Mouse (Mus musculus): ENCODE results near the gene Fam214a. TPM values are rescaled to one million over a fixed set of nuclear protein-coding genes. Genes with fewer than 3 reads are reported as not detected.
A peak's percentile ranks its signal among the peaks of the same experiment; 100 is the strongest.

Fam214a gene
- total RNA-seq (2014; fragmentation: Nextera tagmentation) (2.6 and 9.3 TPM in 2 replicates), total RNA-seq (2017) (5.7 and 6.3 TPM in 2 replicates)

DNA sequence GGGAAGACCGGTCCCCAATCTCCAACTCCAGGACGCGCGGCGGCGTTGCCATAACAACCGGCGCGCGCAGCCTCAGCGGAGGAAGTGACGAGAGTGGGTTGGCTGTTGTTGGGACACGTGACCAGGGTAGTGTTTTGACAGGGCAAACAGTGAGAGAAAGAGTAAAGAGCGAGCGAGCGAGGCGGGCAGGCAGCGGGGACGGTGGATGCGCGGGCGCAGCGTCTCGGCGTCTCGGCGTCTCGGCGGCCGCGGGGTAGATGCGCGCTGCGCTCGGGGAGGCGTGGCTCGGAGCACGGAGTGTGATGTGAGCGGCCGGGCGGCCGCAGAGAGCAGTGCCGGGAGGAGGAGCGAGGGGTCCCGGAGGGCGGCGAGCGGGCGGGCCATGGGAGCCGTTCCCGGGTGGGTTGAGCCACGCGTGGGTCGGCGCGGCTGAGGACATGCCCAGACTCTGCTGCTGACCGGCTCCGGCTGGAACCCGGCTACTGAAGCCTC, at the start of gene Fam214a:
TSS of gene Fam214a (plus strand) at position 129 of the 492 bp plus-strand sequence.
- peak; percentile 97 for ATAC-seq (replicated peaks; ENCODE audit: low FRiP score, low TSS enrichment, poor library complexity, severe bottlenecking)

DNA sequence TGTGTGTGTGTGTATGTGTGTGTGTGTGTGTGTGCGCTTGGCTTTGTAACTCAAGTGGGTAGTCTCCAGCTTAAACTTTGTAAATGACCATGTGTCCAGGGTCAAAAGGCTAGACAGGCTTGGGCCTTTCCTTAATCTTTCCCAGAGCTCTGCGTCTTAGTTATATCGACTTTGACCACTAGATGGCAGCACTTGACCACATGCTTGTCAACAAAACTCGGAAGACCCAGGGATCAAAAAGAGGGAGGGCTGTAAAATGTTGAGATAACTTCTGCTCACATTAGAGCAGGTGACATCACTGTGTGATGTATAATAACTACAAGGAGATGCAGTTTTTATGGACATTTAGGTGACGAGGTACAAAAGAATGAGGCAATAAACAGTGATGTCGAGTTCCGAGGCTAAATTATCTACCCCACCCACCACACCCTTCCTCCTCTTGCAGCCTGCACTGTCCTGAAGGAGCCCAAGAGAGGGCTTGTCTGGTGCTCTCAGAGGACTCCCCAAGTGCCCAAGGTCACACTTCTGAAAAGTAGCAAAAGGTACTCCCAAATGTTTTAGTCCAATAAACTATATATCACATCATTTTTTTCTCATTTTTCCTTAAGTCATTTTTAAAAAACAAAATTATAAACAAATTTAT, 47.7 kb upstream of the Fam214a start:
- ATAC-seq (replicated peaks; ENCODE audit: low FRiP score, low TSS enrichment, poor library complexity, severe bottlenecking), result peak; percentile 82

DNA sequence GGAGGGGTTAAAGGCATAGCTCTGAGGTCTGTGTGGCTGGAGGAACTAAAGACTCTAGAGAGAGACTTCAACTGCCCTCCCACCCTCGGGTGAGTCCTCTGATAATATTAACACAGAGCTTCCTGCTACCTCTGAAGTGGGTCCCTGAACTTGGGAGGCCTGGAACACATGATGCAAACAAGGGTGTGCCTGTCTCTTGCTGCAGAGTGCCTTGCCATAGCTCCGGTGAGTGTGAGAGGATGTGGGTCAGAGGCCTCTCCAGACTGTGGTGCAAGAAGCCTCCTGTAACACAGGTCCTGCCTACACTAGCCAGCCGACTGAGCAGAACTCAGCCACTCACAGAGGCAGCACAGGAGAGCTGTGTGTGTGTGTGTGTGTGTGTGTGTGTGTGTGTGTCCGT, 45.7 kb upstream of the Fam214a start:
- no peak for ATAC-seq (replicated peaks; ENCODE audit: low FRiP score, low TSS enrichment, poor library complexity, severe bottlenecking)

DNA sequence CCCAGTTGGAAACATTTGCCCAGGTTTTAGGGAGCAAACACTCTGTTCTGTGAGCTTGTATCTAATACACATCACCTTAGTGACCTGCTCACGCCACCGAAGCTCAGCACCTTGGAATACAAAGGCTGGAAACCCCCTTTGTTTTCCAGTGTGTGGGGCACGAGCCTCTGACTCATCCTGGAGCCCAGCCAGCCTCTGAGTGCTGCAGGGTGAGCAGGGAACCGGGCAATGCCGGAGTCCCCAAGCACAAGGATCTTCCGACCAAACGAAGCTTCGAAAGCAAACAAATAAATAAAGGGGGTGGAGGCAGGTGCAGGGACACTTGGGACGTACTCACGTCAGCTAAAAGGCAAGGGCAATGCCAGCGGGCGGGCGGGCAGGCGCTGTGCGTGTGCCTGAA, 43.4 kb upstream of the Fam214a start:
- no peak for ATAC-seq (replicated peaks; ENCODE audit: low FRiP score, low TSS enrichment, poor library complexity, severe bottlenecking)

DNA sequence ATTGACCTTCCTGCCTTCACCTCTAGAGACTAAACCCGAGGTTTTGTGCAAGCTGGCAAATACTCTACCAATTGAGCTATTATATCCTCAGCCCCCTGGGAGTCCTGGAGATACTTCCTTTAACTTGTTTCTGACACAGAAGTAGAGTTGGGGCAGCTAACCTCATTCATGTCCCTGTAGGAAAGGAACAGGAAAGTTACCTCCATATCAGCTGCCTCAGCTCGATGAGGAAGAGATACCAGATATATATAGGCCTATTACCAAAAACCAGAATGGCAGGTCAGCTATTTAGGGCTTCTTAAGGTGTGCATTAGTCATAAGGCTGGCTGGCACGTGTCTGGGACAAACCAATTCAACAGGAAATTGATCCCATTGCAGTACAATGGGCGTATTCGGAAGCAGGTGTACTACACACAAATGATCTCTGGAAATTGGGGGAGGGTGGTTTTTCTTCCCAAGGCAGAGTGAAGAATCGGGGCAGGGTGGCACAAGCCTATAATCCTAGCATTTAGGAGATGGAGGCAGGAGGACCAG, 42.4 kb upstream of the Fam214a start:
- ATAC-seq (replicated peaks; ENCODE audit: low FRiP score, low TSS enrichment, poor library complexity, severe bottlenecking), result no peak

DNA sequence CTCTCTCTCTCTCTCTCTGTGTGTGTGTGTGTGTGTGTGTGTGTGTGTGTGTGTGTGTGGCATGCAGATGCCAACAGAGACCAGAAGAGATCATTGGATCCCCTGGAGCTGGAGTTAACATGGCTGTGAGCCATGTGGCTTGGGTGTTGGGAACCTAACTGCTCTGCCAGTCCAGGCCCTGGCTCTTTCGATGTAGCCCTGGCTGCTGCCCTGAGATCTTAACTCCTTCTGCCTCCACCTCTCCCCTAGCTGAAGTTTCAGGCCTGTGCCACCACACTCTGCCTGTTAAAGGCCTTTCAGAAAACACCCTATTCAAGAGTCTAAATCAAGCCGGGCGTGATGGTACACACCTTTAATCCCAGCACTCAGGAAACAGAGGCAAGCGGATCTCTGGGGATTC, 41.3 kb upstream of the Fam214a start:
- no peak for ATAC-seq (replicated peaks; ENCODE audit: low FRiP score, low TSS enrichment, poor library complexity, severe bottlenecking)

DNA sequence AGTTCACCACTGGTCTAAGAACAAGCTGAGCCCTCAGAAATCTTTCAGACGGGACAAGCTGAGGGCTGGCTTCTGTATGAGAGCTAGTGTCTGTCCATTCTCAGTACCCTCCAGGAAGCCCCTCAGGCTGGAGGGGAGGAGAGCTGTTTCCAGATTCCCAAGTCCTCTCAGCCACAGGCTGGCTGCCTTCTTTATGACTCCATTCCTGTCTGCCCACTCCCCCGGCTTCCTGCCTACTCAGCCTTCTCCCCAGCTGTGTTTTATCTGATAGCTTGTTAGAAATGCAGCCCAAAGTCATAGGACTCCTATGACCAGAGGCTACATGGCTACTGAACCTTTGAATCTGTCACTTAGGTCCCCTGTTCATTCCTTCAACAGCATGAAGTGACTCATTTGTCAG, 40.8 kb upstream of the Fam214a start:
- ATAC-seq (replicated peaks; ENCODE audit: low FRiP score, low TSS enrichment, poor library complexity, severe bottlenecking), result no peak

DNA sequence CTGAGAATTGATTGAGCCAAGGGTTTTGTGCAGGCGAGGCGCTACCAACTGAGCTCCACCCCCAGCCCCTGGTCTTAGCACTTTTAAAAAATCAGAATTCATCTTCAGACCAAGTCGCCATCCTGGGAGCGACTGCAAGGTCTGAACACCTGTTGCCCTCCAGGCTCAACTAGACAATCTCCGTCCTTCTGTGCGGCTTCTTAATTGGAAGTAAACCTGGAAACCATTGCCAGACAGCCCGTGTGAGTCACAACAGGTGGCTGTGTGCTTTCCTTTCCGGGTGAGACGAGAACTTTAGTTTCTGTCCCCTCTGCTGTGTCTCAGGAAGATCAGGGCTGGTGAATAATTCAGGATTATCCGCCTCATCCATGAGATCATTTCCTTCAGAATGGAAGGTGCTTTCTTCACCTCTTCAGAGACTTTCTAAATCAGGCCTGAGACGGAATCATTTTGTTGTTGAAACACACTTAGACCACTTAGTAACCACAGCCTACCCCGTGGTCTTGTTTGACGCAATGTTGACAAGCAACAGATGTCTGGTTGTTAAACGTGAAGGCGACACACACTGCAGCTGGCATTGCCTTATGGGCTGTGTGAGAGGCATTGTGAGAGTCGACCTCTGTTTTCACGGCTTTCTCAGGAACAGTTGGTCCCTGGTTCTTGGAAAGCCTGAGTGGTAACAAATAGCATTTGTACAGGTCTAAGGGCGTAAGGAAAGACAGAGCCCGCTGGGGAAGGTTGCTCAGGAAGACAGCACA, 39.9 kb upstream of the Fam214a start:
- no peak for ATAC-seq (replicated peaks; ENCODE audit: low FRiP score, low TSS enrichment, poor library complexity, severe bottlenecking)

DNA sequence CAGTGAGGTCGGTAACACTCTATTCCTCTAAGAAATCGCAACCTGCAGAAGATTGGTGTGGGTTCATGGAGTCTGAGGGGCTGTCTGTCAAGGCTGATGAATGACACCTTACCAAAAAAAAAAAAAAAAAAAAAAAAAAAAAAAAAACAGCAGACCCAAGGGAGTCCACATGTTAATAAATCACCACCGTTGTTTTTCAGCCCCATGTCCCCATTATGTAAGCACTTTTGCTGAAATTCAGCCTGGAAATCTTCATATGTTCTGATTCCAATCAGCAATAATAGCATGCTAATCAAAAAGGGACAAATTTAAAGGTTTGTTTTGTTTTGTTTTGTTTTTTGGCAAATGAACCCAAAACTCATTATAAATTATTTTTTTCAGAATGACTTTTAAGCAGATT, 37.1 kb upstream of the Fam214a start:
- ATAC-seq (replicated peaks; ENCODE audit: low FRiP score, low TSS enrichment, poor library complexity, severe bottlenecking), result no peak

DNA sequence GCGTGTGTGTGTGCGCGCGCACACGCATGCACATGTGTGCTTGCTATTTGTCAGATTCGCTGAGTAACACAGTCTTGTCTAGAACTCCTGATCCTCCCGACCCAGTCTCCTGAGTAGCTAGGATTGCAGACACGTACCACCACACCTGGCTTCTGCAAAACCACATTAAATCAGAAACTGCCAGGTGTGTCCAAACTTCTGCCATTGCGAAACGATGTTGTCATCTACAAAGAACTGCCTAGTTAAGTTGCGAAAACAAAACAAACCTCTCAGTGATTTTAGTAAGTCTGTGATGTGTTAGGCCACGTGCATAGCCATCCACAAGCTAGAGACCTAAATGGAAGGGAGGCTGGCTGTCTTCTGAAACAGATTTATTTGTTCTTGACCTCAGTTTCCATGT, 32.2 kb upstream of the Fam214a start:
- ATAC-seq (replicated peaks; ENCODE audit: low FRiP score, low TSS enrichment, poor library complexity, severe bottlenecking), result no peak

DNA sequence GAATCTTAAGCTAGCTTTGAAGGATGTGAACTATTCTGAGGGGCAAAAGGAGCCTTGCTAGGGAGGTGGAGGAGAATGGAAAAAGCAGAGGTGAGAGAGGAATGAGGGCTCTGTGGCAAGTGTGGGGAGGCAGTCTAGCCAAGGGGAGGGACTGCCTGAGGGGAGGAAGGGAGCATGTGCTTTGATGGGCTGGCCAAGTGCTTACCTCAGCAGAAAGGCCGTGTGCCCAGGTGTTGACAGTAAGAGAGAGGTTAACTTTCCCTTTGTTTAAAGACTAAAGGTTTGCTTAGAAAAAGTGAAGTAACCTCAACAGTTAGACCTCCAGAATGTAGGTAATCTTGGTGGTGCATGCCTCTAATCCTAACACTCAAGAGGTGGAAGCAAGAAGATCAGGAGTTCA, 31.3 kb upstream of the Fam214a start:
- ATAC-seq (replicated peaks; ENCODE audit: low FRiP score, low TSS enrichment, poor library complexity, severe bottlenecking), result no peak

DNA sequence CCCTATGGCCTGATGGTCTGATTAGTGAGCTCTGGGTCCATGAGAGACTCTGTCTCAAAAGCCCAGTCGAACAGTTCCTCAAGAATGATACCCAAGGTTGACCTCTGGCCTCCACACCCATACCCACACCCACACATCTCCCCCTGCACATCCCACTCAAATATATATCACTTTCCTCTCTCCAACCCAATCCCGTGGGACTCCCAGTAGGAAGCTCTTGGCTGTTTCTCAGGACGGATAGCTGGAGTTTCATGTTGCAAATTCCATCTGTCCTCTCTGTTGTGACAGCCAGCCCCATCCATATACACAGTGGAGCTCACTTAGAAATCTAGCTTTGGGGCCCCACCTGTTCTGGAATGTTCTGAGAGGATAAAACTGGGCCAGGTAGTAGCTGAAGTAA, 29.8 kb upstream of the Fam214a start:
- ATAC-seq (replicated peaks; ENCODE audit: low FRiP score, low TSS enrichment, poor library complexity, severe bottlenecking), result no peak

DNA sequence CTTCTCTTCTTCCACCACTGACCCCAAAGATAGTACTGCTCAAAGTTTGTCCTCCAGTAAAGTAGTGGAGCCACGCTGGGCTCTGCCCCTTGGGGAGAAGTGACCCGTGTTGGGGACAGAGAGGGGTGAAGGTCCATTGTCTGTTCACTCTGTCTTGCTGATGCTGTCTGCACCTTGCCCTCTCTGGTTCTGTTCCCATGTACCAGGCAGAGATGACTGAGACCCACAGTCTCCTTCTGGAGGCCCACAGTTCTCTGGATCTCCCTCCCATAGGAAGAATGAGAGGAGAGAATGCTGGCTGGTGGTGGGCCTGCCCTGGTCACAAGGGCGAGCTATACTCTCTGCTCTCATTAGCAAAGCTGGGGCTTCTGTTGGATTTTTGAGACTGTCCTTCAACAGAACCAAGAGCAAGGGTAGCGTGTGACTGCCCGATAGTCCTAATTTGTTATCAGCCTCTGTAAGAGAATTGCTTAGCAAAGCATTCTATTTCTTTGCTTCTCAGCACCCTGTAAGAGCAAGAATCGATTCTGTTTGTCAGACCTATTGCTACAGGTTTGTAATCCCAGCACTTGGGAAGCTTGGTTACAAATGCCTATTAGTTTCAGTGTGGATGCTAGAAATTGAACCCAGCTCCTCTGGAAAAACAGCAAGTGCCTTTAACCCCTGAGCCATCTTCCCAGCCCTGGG, 29.2 kb upstream of the Fam214a start:
- ATAC-seq (replicated peaks; ENCODE audit: low FRiP score, low TSS enrichment, poor library complexity, severe bottlenecking), result no peak

DNA sequence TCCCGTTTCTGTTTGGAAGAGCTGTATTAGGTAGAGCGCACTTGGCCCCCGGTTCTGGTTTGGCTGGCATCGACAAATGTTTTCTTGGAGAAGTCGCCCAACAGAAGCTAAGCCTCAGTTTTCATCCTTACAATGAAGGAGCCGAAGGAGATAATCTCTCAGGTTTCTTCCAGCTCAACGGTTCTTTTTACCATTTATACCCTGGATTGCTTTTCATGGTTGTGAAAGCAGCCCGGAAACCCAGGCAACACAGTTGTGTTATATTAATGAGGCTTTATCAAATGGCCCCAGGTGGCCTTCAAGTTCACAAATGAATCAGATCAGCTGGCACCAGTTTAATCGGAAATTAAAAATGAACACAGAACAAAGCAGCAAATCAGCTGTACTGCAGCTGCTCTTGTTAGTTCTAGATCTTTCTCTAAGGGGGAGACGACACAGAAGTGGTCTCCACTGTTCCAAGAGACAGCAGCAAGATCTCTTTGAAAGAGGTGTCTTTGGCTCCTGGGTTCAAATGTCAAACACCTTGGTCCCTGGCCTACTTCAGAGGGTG, 27.4 kb upstream of the Fam214a start:
- ATAC-seq (replicated peaks; ENCODE audit: low FRiP score, low TSS enrichment, poor library complexity, severe bottlenecking), result no peak

DNA sequence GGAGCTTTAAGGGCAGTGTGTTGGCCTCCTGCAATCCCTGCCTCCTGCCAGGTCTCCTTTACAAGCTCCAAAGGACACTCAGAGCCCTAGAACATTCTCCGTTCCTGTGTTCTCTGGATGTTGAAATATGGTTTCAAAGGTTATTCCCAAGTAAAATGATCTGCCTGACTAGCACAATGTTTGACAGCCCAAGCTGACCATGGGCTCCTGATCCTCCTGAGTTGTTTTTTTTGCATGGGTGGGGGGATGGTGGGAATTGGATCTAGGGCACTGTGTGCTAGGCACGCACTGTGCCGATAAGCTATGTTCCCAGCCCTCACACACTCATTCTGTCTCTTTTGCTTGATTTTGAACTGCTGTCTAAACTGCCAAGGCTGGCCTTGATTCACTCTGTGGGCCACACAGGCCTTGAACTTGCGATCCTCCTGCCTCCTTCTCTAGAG, 22.7 kb upstream of the Fam214a start:
- ATAC-seq (replicated peaks; ENCODE audit: low FRiP score, low TSS enrichment, poor library complexity, severe bottlenecking), result no peak

DNA sequence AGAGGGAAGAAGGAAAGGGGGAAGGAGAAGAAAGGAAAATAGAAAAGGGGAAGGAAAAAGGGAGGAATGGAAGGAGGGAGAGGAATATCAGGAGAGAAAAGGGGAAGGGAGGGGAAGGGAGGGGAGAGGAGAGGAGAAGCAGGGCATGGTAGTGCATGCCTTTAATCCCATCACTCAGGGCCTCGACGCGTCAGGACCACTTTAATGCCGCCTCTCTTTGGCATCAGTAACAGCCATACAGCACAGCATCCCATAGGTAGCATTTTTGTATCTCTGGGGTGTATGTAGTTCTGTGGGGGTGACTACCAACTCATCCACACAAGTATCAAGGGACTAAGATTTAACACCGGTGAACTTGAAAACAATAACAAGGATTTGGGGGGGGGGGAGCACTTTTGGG, 22.0 kb upstream of the Fam214a start:
- no peak for ATAC-seq (replicated peaks; ENCODE audit: low FRiP score, low TSS enrichment, poor library complexity, severe bottlenecking)

DNA sequence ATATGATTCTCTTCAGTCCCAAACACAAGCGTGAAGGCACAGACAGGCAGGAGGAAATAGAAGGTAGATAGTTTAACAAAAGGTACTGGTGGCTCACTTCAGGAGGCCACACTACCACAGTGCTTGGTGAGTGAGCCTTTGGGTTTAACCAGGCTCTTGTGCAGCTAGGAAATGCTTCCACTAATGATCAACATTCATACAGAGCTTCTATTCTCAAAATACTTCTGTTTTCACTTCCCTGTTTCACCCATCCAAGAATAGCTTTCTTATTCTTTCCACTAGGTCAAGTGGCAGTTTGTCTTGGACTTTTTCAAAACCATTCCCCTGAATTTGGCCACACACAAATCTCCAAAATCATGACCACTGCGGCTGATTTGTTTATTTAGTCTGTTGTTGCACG, 17.4 kb upstream of the Fam214a start:
- ATAC-seq (replicated peaks; ENCODE audit: low FRiP score, low TSS enrichment, poor library complexity, severe bottlenecking), result no peak

DNA sequence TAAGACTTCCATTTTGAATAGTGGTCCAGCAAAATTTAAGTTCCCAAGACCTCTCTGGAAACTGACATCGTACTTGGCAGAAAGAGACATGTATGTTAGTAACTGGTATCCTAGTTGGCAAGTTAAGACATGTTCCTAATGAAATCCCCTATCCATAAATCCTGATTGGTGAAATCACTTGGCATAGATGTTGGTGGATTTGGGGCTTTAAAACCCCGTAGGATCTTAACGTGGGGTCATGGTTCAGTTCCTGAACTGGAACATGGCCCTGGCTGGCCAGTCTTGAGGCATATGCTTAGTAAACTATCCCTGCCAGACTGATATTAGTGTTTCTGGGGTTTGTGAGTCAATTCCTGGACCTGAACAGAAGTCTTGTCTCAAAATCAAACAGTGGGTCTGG, 14.9 kb upstream of the Fam214a start:
- no peak for ATAC-seq (replicated peaks; ENCODE audit: low FRiP score, low TSS enrichment, poor library complexity, severe bottlenecking)

DNA sequence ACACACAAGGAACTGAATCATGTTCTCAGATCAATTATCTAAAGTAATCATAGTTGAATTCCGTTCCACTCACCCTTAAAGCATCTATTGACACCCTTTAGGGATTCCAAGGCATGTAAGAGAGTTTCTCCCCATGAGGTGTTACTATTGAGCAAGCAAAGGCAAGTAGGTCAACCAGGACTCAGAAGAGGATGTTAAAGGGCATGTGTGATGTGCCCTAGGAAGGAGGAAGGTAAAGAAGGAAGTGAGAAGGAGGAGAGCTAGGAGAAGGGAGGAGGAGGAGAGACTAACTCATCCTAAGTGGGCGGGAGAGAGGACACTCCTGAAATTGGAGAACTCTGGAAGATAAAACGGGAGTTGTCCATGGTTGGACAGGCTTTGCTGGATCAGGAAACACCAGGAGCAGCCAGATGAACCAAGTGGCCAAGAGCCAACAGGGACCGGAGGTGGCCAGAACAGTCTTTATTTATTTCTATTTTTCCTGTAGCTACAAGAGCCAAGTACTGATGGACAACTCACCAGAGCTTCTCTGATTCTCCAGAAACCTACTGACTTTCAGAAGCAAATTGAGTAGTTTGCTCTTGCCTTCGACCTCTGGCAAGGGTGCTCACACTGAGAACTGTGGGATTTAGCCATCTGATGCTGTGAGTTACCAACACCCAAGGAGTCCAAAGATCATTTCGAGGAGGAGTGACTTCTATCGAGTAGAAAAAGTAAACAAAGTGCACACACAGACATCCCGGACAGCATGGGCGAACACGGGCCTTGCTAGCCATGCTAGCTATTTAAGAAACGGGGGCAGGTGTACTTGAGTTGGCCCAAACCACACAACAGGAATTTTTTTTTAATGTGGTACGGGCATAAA, 13.8 kb upstream of the Fam214a start:
- ATAC-seq (replicated peaks; ENCODE audit: low FRiP score, low TSS enrichment, poor library complexity, severe bottlenecking), result no peak
